Mouse (Mus musculus) erythroblast, adult 5-6 weeks (primary cell): ENCODE measurements around the gene Tnfsf13b. TPM values are rescaled to one million over a fixed set of nuclear protein-coding genes. Genes with fewer than 3 reads are reported as not detected.

Source experiments
- ATAC-seq: replicated peaks from 2 replicates; pipeline ENCODE4 v1.8.0; 2016; ENCODE audit warnings: moderate number of reproducible peaks, mild to moderate bottlenecking, moderate TSS enrichment, inconsistent platforms; ENCODE audit not compliant: poor library complexity, low FRiP score, severe bottlenecking
- total RNA-seq, 2 experiments: library from RNA; stranded (forward) in 1 of 2; stranded (reverse) in 1 of 2; fragments of 150-400 nt in 1 of 2; fragments of 200-764, 138-1000 nt in 1 of 2; gene quantifications; 2 replicates each; pipeline versions ENCODE4 v1.2.3 to v1.2.4; 2015 to 2017; ENCODE audit warnings: low replicate concordance in 2 of 2

The Tnfsf13b gene
- total RNA-seq, 2 experiments from 2014 or later: 3.8 to 18.8 TPM

- ATAC-seq: no peak
Observed at GRCm38 (mm10) chr8:10040866-10041265, 34.6 kb downstream of the Tnfsf13b start.

GRCm38 (mm10) chr8:10043842-10044510, 37.7 kb downstream of the Tnfsf13b start:
- ATAC-seq: no peak

GRCm38 (mm10) chr8:10045743-10046142, 39.5 kb downstream of the Tnfsf13b start:
- no peak for ATAC-seq

GRCm38 (mm10) chr8:10049162-10049561, 42.9 kb downstream of the Tnfsf13b start:
- no peak for ATAC-seq

GRCm38 (mm10) chr8:10051576-10051975, 45.3 kb downstream of the Tnfsf13b start:
- ATAC-seq: no peak

- ATAC-seq: no peak
Observed at GRCm38 (mm10) chr8:10053571-10053990, 47.3 kb downstream of the Tnfsf13b start.

- ATAC-seq: no peak
Observed at GRCm38 (mm10) chr8:10061001-10061400, 54.7 kb downstream of the Tnfsf13b start.

GRCm38 (mm10) chr8:10066906-10067305, 60.6 kb downstream of the Tnfsf13b start:
- no peak for ATAC-seq

- ATAC-seq: no peak
Observed at GRCm38 (mm10) chr8:10067775-10068174, 61.5 kb downstream of the Tnfsf13b start.

GRCm38 (mm10) chr8:10072347-10072746, 66.1 kb downstream of the Tnfsf13b start:
- ATAC-seq: no peak

Other genes starting within 250 kb of the Tnfsf13b start
- not detected in 2 replicates for gene Fam155a, start 235.3 kb upstream of the Tnfsf13b start, total RNA-seq (2015; ENCODE audit: low replicate concordance)
- 0.09 TPM in 1 of 2 replicates, not detected in the other for gene Fam155a, start 235.3 kb upstream of the Tnfsf13b start, total RNA-seq (2017; ENCODE audit: low replicate concordance)
- gene Gm10217, start 142.2 kb upstream of the Tnfsf13b start, total RNA-seq (2015; ENCODE audit: low replicate concordance): not detected in 2 replicates
- gene Gm10217, start 142.2 kb upstream of the Tnfsf13b start, total RNA-seq (2017; ENCODE audit: low replicate concordance): not detected in 2 replicates
- 0.42 and 0.58 TPM in 2 replicates for gene Lig4, start 28.8 kb upstream of the Tnfsf13b start, total RNA-seq (2015; ENCODE audit: low replicate concordance)
- gene Lig4, start 28.8 kb upstream of the Tnfsf13b start, total RNA-seq (2017; ENCODE audit: low replicate concordance): 0.94 and 1.8 TPM in 2 replicates
- 2.5 and 6.5 TPM in 2 replicates for gene Abhd13, start 28.8 kb upstream of the Tnfsf13b start, total RNA-seq (2015; ENCODE audit: low replicate concordance)
- gene Abhd13, start 28.8 kb upstream of the Tnfsf13b start, total RNA-seq (2017; ENCODE audit: low replicate concordance): 7.2 and 7.5 TPM in 2 replicates
- not detected in 2 replicates for gene Myo16, start 147.4 kb downstream of the Tnfsf13b start, total RNA-seq (2015; ENCODE audit: low replicate concordance)
- gene Myo16, start 147.4 kb downstream of the Tnfsf13b start, total RNA-seq (2017; ENCODE audit: low replicate concordance): not detected in 2 replicates